Mouse (Mus musculus) E14TG2a.4 (cell line): ENCODE results near the gene Jmjd1c.

Experiments
- H3K27me3 ChIP-seq: 2 replicates; pipeline ENCODE4 v1.6.1; 2014; ENCODE audit warnings: low read length, control low read depth; ENCODE audit not compliant: insufficient read depth
- H3K36me3 ChIP-seq: 2 replicates; pipeline ENCODE4 v1.6.1; 2014; ENCODE audit warnings: low read length, control low read depth; ENCODE audit not compliant: insufficient read depth
- H3K4me1 ChIP-seq: replicated peaks from 2 replicates; pipeline ENCODE4 v1.6.1; 2014; ENCODE audit warnings: low read depth, low read length, control low read depth
- H3K4me3 ChIP-seq: replicated peaks from 2 replicates; pipeline ENCODE4 v1.5.1; 2014; ENCODE audit warnings: mild to moderate bottlenecking, low read length
- H3K9me3 ChIP-seq: 2 replicates; pipeline ENCODE4 v1.6.1; 2014; ENCODE audit warnings: low read length, control low read depth
- CTCF ChIP-seq: conservative IDR thresholded peaks from 2 replicates; pipeline ENCODE4 v1.5.1; 2014; ENCODE audit warnings: low read length
- NANOG ChIP-seq: IDR thresholded peaks from 2 replicates; pipeline ENCODE4 v1.6.1; 2014; ENCODE audit warnings: borderline replicate concordance, low read length, mixed read lengths
- POU5F1 ChIP-seq: IDR thresholded peaks from 2 replicates; pipeline ENCODE4 v1.6.1; 2014; ENCODE audit warnings: low read length, borderline replicate concordance

The Jmjd1c gene

DNA sequence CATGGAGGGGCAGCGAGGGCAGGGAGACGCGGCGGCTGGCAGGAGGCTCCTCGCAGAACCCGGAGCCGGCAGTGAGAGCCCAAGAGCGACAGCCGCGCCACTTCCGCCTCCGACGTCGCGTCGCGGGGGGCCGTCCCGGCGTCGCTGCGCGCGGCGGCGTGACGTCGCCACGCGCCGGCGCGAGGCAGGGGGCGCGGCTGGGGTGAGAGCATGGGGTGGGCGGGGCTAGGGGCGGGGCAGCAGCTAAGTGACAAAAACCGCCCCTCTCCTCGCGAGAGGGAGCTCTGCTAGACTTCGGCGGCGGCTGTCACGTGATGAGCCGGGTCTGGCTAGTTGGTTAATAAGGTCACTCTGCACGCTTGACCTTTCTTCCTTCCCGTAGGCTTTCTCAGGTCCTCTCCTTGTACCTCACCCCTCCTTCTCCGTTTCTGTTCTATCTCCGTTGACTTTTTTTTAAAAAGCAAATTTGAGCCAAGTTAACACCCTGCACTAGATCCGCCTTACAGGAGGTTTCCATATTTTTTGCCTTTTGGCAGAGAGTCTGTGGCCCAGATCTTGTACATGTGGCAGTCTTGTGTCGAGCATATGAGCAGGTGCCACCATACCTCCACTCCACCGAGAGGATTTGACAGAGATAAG, 189.4 kb downstream of the Jmjd1c start, which contains the start of gene Nrbf2:
Gene Nrbf2, minus strand, starts transcription at position 130 of the 639 bp plus-strand sequence.
- H3K27me3 ChIP-seq: no peaks in the 10 kb centered on the region
- peaks cover 30% of the 10 kb centered on the region for H3K36me3 ChIP-seq
- TF ChIP-seq NANOG (no peak), CTCF (no peak), POU5F1 (no peak)
- H3K4me3 ChIP-seq: peak within 1 kb of the TSS; percentile 98
- H3K9me3 ChIP-seq: peaks cover 11% of the 10 kb centered on the region
- H3K4me1 ChIP-seq: peaks cover 67% of the 10 kb centered on the region

DNA sequence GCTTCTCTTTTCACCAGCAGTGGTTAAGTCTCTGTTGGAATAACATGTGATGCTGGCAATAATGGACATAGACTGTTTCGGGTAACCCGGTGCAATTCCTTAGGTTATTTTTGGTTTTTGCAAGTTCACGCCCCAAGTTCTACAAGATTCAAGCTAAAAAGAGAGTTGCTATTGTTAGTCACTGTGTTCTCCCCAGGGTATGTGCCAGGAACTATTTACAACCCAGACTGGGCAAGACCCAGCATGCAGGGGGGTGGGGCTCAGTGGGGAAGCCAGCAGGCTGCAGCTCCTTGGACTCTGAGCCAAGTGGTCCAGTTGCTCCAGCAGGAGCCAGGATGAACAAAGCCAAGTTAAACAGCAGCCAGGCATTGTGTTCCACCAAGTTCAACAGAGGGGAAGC, 192.0 kb downstream of the Jmjd1c start:
- H3K9me3 ChIP-seq: no peaks in the 10 kb centered on the region
- TF ChIP-seq NANOG (no peak), POU5F1 (no peak), CTCF (no peak)
- no peak overlapping the region; the same call in 1 of the 2 replicates for H3K4me3 ChIP-seq
- H3K27me3 ChIP-seq: no peaks in the 10 kb centered on the region
- peaks cover 10% of the 10 kb centered on the region for H3K36me3 ChIP-seq
- peaks cover 58% of the 10 kb centered on the region for H3K4me1 ChIP-seq

GRCm38 (mm10) chr10:67290622-67291021, 194.7 kb downstream of the Jmjd1c start:
- Histone ChIP-seq H3K4me1 (peaks cover 43% of the 10 kb centered on the region), H3K27me3 (no peaks in the 10 kb centered on the region), H3K4me3 (no peak overlapping the region), H3K36me3 (no peaks in the 10 kb centered on the region), H3K9me3 (no peaks in the 10 kb centered on the region)
- TF ChIP-seq NANOG (no peak), POU5F1 (no peak), CTCF (no peak)

GRCm38 (mm10) chr10:67291087-67291486, 195.2 kb downstream of the Jmjd1c start:
- no peaks in the 10 kb centered on the region for H3K36me3 ChIP-seq
- H3K9me3 ChIP-seq: no peaks in the 10 kb centered on the region
- TF ChIP-seq NANOG (no peak), POU5F1 (no peak), CTCF (no peak)

GRCm38 (mm10) chr10:67295331-67295730, 199.4 kb downstream of the Jmjd1c start:
- Histone ChIP-seq H3K4me1 (peaks cover 35% of the 10 kb centered on the region), H3K36me3 (no peaks in the 10 kb centered on the region), H3K4me3 (no peak overlapping the region), H3K27me3 (no peaks in the 10 kb centered on the region), H3K9me3 (no peaks in the 10 kb centered on the region)
- TF ChIP-seq CTCF: no peak
- TF ChIP-seq POU5F1: no peak
- TF ChIP-seq NANOG: no peak

More at GRCm38 (mm10) chr10:67291087-67291486, 195.2 kb downstream of the Jmjd1c start:
- no peak overlapping the region for H3K4me3 ChIP-seq
- H3K4me1 ChIP-seq: peaks cover 43% of the 10 kb centered on the region
- no peaks in the 10 kb centered on the region for H3K27me3 ChIP-seq

- H3K36me3 ChIP-seq: no peaks in the 10 kb centered on the region
- H3K9me3 ChIP-seq: no peaks in the 10 kb centered on the region
- no peak overlapping the region for H3K4me3 ChIP-seq
- TF ChIP-seq POU5F1 (no peak), CTCF (no peak), NANOG (no peak)
- no peaks in the 10 kb centered on the region for H3K27me3 ChIP-seq
- H3K4me1 ChIP-seq: peaks cover 35% of the 10 kb centered on the region
Measured at GRCm38 (mm10) chr10:67295938-67296466, 200.1 kb downstream of the Jmjd1c start.

- TF ChIP-seq NANOG (no peak), POU5F1 (no peak), CTCF (no peak)
- no peaks in the 10 kb centered on the region for H3K36me3 ChIP-seq
- H3K27me3 ChIP-seq: no peaks in the 10 kb centered on the region
- H3K4me1 ChIP-seq: peaks cover 40% of the 10 kb centered on the region
- H3K4me3 ChIP-seq: no peak overlapping the region
- no peaks in the 10 kb centered on the region for H3K9me3 ChIP-seq
Measured at GRCm38 (mm10) chr10:67296482-67297152, 200.7 kb downstream of the Jmjd1c start.

- no peaks in the 10 kb centered on the region for H3K27me3 ChIP-seq
- H3K9me3 ChIP-seq: no peaks in the 10 kb centered on the region
- TF ChIP-seq NANOG (no peak), POU5F1 (no peak), CTCF (no peak)
- peaks cover 40% of the 10 kb centered on the region for H3K4me1 ChIP-seq
- no peak overlapping the region for H3K4me3 ChIP-seq
- no peaks in the 10 kb centered on the region for H3K36me3 ChIP-seq
Measured at GRCm38 (mm10) chr10:67297175-67297855, 201.4 kb downstream of the Jmjd1c start.
